Mouse (Mus musculus) cerebellum, adult 2 months (tissue): ENCODE measurements at regions not wholly inside any gene's neighbourhood (a gene's known extent, or its start where the extent isn't known, plus 50 kb on each side); places are given as distances from the start of the nearest gene placed in this dataset.

Experiments
- CTCF ChIP-seq: fragments of 200-500 bp; IDR thresholded peaks from 2 replicates; pipeline ENCODE4 v1.5.1; 2011; ENCODE audit warnings: low read depth, mild to moderate bottlenecking, control low read depth, low read length, moderate library complexity, borderline replicate concordance; ENCODE audit not compliant: insufficient read depth
- POLR2A ChIP-seq: fragments of 200-500 bp; IDR thresholded peaks from 2 replicates; pipeline ENCODE4 v1.6.1; 2011; ENCODE audit warnings: low read length, control low read depth, borderline replicate concordance; ENCODE audit not compliant: insufficient read depth

GRCm38 (mm10) chr13:5527400-5527799 lies 333.9 kb upstream of the Klf6 start:
- no peak for TF ChIP-seq CTCF
- TF ChIP-seq POLR2A, result no peak
